Mouse (Mus musculus): ENCODE results near the gene Mup14.
"Not testable (repeated sequence)": the region's sequence is repeated elsewhere in the genome, so short reads cannot be mapped to it uniquely, and the experiment has no call there.

- not testable (repeated sequence) for TF ChIP-seq CTCF, EP300 (IDR thresholded peaks at IDR 0.05; ENCODE audit: low read depth)
Observed at GRCm38 (mm10) chr4:61303900-61304299, at the start of gene Mup14.

Data from liver, embryonic 14.5 days (tissue).